Mouse (Mus musculus): ENCODE data around the gene Cemip2. TPM values are rescaled to one million over a fixed set of nuclear protein-coding genes. Genes with fewer than 3 reads are reported as not detected.

The Cemip2 gene
- polyA plus RNA-seq, 1 experiment = 8.1 TPM

- peak in 1 of 2 experiments; percentile 39 for DNase-seq (ENCODE audit: extremely low spot score in 1 of 2, low spot score in 1 of 2)
Measured at GRCm38 (mm10) chr19:21777171-21777731, 891 bp upstream of the Cemip2 start.

- no peak for DNase-seq (ENCODE audit: extremely low spot score in 1 of 2, low spot score in 1 of 2)
Measured at GRCm38 (mm10) chr19:21779106-21779505, 964 bp downstream of the Cemip2 start.

- DNase-seq (ENCODE audit: extremely low spot score in 1 of 2, low spot score in 1 of 2) = no peak
Measured at GRCm38 (mm10) chr19:21780663-21781062, 2.5 kb downstream of the Cemip2 start.

GRCm38 (mm10) chr19:21781066-21781786 is 3.1 kb downstream of the Cemip2 start:
- no peak for DNase-seq (ENCODE audit: extremely low spot score in 1 of 2, low spot score in 1 of 2)

DNA sequence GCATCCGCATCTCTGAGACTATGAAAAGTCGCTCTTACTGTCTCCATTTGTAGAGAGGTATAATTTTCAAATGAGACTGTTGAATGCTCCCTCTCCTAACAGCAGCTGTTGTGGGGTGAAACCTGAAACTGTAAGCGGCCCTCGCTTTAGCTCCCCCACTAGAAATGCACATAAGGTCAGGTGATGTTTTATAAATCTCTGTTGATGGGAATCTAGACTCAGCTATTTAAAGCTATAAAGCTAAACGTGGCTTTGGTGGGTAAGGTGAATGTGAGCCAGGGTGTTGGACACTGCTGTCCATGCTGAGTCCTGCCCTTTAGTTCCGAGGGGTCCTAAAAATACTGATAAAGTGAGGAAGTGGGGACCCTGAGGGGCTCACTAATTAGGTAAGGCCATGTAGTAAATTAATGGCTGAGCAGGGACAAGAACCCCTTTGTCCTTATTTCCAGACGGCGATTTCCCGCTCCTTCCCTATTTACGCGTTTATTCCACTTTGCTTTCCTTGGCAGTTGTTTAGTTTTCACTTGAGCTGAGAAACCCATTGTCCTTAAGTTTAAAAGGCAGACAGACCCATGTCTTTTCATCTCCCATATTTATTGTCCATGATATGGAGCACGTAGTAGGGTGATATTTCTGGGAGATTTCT is 3.8 kb downstream of the Cemip2 start:
- DNase-seq (ENCODE audit: extremely low spot score in 1 of 2, low spot score in 1 of 2) = no peak

DNA sequence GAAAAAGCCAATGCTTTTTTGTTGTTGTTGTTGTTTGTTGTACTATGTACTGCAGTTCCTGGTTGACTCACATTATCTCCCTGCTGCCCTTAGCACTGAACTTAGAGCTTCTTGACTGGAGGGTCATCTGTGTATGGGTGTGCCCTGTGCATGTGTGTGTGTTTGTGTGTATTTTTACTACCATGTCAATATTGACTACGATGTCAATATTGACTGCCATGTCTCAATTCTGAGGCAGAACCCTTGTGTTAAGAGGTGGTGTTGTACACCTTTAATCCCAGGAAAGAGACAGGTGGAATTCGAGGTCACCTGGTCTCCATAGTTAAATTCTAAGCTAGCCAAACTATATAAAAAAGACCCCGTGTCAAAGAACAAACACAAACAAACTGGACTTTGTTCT is 5.6 kb downstream of the Cemip2 start:
- DNase-seq (ENCODE audit: extremely low spot score in 1 of 2, low spot score in 1 of 2) = no peak

DNA sequence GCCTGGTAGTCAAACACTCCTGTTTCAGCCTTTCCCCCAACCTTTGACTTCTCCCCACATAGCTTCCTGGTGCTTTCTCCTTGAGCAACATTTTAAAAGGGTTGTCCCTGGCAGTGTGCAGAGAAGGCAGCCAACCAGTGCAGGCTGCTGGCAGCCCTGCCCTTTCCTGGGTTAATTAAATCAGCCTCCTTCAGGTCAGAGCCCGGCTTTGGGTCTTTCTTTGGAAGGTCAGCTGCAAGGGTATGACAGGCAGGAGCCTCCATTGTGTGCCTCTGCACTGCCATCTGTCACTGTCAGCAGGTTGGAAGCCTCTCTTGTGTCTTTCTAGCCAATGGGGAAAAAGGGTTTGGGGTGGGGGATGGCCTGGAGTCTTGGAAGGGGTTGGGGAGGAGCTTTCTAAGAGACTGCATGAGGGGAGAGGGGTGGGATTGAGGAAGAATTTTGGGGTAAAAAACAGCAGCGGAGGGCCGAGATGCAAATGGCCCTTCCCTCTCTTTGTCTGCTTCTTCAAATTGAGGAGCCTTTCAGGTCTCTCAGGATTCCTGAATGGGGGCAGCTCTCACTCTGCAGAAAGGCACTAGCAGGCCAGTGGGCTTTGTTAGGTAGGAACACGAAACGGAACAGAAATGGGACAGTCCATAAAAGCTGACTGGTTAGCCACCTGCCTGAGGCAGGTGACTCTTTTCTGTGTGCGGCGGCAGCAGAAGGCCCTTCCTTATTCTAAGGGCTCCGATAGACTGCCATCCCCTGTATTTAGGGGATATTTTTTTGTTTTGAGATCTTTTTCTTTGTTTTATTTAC is 6.4 kb downstream of the Cemip2 start:
- DNase-seq (ENCODE audit: extremely low spot score in 1 of 2, low spot score in 1 of 2) = no peak

DNA sequence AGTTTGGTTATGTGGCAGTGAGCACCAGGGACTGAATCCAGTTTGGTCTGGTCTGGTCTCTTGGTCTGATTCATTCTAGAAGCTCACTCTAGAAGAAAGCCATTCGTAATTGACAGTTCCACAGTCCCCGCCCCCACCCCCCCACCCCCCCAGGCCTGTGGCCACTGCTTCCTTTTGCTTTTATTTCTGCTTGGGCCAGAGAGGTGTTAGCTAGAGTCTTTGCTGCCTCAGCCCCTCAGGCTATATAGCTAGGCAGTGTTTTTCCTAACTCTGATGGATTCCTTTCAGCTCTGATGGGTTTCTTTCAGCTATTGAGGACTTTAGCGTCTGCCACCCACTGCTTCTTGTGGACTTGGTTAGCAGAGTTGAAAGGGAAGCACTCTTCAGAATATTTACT is 7.0 kb downstream of the Cemip2 start:
- DNase-seq (ENCODE audit: extremely low spot score in 1 of 2, low spot score in 1 of 2) = no peak

GRCm38 (mm10) chr19:21787004-21787480 is 8.9 kb downstream of the Cemip2 start:
- DNase-seq (ENCODE audit: extremely low spot score in 1 of 2, low spot score in 1 of 2) = peak; percentile 55 to 71

DNA sequence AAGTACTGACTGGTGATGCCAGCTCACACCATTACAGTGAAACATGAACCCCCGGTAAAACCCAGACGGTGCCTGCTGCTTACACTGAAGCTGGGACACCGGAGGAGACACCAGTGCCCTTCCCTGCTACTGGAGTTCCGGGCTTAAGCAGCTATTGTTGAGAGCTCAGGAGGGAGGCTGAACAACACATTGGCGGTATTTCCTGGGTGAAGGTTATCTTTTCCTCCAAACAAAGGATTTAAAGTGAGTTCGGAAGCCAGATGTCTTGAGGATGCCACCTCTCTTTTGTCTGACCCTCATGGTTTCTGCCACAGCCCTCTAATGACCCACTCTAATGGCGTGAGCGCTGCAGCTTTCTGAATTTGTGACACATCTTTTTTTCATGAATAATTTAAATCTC is 10.9 kb downstream of the Cemip2 start:
- DNase-seq (ENCODE audit: extremely low spot score in 1 of 2, low spot score in 1 of 2) = no peak

- no peak for DNase-seq (ENCODE audit: extremely low spot score in 1 of 2, low spot score in 1 of 2)
Measured at GRCm38 (mm10) chr19:21789676-21790075, 11.5 kb downstream of the Cemip2 start.

DNA sequence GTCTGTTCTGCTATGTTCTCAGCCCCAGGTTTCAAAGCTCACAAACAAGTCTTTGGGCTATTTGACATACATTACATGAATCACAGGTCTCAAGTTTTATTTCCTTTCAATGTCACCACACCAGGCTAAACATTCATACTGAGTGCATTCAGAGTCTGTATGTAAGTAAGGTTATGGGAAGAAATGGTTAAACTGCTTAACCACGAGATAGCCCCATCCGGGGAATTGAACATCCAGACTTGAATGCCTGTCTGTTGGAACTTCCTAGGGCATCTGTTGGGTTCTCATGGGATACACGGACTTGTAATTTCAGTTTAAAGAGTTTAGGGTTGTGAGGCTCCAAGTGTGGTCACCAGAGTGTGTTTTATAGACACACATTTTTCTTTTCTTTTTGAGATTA is 13.2 kb downstream of the Cemip2 start:
- DNase-seq (ENCODE audit: extremely low spot score in 1 of 2, low spot score in 1 of 2) = no peak

- DNase-seq (ENCODE audit: extremely low spot score in 1 of 2, low spot score in 1 of 2) = no peak
Measured at GRCm38 (mm10) chr19:21791826-21792225, 13.7 kb downstream of the Cemip2 start.

- no peak for DNase-seq (ENCODE audit: extremely low spot score in 1 of 2, low spot score in 1 of 2)
Measured at GRCm38 (mm10) chr19:21792587-21793175, 14.5 kb downstream of the Cemip2 start.

GRCm38 (mm10) chr19:21794569-21794968 is 16.4 kb downstream of the Cemip2 start:
- DNase-seq (ENCODE audit: extremely low spot score in 1 of 2, low spot score in 1 of 2) = no peak

- DNase-seq (ENCODE audit: extremely low spot score in 1 of 2, low spot score in 1 of 2) = no peak
Measured at GRCm38 (mm10) chr19:21796333-21796732, 18.2 kb downstream of the Cemip2 start.

DNA sequence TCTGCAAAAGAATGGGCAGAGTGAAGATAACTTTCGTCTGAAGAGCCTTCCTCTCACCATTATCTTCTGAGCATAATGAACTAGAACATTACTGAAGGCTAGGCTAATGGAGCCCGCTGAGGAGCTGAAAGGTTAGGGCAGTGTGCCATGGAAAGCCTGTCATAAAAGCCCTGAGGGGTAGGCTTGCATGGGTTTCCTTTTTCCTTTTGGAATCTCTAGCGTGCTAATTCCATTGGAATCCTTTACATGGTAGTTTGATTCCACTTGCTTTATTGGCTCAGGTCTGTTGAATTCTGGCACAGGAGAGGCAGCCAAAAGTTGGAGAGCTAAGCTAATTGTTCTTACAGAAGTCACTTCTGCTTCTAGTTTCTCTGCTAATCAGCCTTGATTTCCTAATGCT is 20.6 kb downstream of the Cemip2 start:
- DNase-seq (ENCODE audit: extremely low spot score in 1 of 2, low spot score in 1 of 2) = no peak

- no peak for DNase-seq (ENCODE audit: extremely low spot score in 1 of 2, low spot score in 1 of 2)
Measured at GRCm38 (mm10) chr19:21799410-21800373, 21.6 kb downstream of the Cemip2 start.

- no peak for DNase-seq (ENCODE audit: extremely low spot score in 1 of 2, low spot score in 1 of 2)
Measured at GRCm38 (mm10) chr19:21804488-21804887, 26.3 kb downstream of the Cemip2 start.
